Mouse (Mus musculus): Measurements from ENCODE around the gene Sertad4. TPM values are rescaled to one million over a fixed set of nuclear protein-coding genes. Genes with fewer than 3 reads are reported as not detected.

Gene Sertad4
- total RNA-seq, 1 experiment, result 1.6 TPM

DNA sequence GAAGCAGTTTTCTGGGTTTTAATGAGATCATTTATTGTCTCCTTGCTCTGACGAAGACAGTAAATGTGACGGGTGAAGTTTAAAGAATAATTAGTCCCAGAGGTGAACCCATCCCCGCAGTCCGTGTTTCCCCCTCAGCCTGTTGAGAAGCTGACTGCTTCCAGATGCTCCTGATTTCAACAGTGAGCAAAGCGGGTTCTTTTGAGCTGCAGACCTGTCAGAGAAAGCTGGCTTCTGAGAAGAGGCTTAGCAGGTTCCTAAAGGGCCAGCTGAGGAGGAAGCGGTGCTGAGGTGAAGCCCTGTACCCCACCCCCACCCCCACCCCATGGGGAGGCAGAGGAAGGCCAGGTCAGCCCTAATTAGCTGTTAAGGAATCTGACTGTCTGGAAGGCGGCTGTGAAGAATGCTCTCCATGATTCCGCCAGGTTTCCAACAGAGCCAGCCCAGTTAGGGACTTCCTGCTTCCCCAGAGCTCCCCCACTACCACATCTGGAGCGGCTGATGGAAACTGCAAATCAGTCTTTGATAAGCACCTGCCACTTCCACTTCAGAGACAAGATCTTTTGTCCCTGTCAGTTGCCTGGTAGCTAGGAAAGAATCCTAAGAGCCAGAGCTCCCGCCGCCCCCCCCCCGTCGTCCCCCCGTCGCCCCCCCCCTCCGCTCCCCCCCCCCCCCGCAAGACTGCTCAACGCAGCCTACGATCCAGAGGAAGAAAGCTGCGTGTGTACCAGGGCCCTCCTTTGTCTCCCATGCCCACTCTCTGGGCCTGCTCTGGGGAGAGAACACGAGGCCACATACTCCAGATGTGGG is 59.1 kb downstream of the Sertad4 start:
- Histone ChIP-seq H3K9ac (ENCODE audit: insufficient read depth, low read depth, low read length, poor library complexity, severe bottlenecking) (0 out of 2 replicates have a peak overlapping the region, but pooled peaks have one; percentile 1), H3K4me3 (ENCODE audit: insufficient read depth in 1 of 2, low read depth in 1 of 2, low read length in 2 of 2, poor library complexity in 1 of 2, severe bottlenecking in 1 of 2) (no peak overlapping the region), H3K36me3 (ENCODE audit: control insufficient read depth, insufficient read depth, low read length, poor library complexity, severe bottlenecking) (no peaks in the 10 kb centered on the region), H3K27ac (ENCODE audit: insufficient read depth, low read depth, low read length, poor library complexity, severe bottlenecking) (no peak overlapping the region), H3K4me1 (ENCODE audit: control insufficient read depth in 2 of 2, insufficient read depth in 2 of 2, low read length in 2 of 2, poor library complexity in 1 of 2) (peaks cover 10 to 17% of the 10 kb centered on the region in 2 experiments; a peak in 3 of 4 replicates), H3K9me3 (ENCODE audit: control insufficient read depth, insufficient read depth, low read depth, low read length) (no peaks in the 10 kb centered on the region)
- TF ChIP-seq ZNF384 (IDR thresholded peaks at IDR 0.05; ENCODE audit: low read depth, low read length) (no peak), CHD2 (IDR thresholded peaks at IDR 0.05; ENCODE audit: low read depth, low read length) (no peak), MAFK (IDR thresholded peaks at IDR 0.05; ENCODE audit: insufficient read depth, low read depth, low read length) (no peak), ZC3H11A (IDR thresholded peaks at IDR 0.05; ENCODE audit: borderline replicate concordance, low read depth, low read length) (no peak), HCFC1 (IDR thresholded peaks at IDR 0.05; ENCODE audit: borderline replicate concordance, insufficient read depth, low read length) (no peak)
- DNase-seq (ENCODE audit: low read depth, low spot score), result no peak
- in situ Hi-C loops (cut with MboI; ENCODE audit: low sequenced_read_pairs in 2 of 2, unreplicated experiment in 2 of 2), result no loop called here

DNA sequence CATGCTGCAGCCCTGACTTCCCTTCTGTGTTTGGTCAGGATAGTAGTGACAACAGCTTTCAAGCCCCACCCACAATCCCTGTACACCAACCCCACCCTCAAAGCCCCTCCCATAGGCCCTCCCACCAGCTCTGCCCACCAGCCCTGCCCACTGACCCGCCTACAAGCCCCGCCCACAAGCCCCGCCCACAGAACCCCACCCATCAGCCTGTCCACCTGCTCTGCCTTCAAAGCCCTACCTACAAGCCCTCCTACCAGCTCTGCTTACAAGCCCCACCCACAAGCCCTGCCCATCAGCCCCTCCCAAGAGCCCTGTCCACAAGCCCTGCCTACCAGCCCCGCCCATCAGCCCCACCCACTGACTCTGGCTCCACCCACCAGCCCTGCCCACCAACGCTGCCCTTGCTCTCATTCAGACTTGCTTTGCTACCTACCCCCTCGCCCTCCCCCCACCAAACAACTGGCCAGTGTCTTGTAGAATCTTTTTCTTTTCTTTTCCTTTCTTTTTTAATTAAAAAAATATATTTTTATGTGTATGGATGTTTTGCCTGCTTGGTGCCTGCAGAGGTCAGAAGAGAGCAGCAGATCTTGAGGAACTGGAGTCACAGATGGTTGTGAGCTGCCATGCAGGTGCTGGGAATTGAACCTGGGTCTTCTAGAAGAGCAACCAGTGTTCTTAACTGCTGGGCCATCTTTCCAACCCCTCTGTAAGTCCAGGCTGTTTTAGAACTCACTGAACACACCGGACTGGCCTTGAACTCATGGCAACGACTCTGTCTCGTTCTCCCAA is 60.4 kb downstream of the Sertad4 start:
- DNase-seq (ENCODE audit: low read depth, low spot score), result no peak
- in situ Hi-C loops (cut with MboI; ENCODE audit: low sequenced_read_pairs in 2 of 2, unreplicated experiment in 2 of 2), result no loop called here

More for the DNA sequence above, 60.4 kb downstream of the Sertad4 start:
- TF ChIP-seq HCFC1 (IDR thresholded peaks at IDR 0.05; ENCODE audit: borderline replicate concordance, insufficient read depth, low read length) (no peak), ZNF384 (IDR thresholded peaks at IDR 0.05; ENCODE audit: low read depth, low read length) (no peak), ZC3H11A (IDR thresholded peaks at IDR 0.05; ENCODE audit: borderline replicate concordance, low read depth, low read length) (peak; percentile 20; the same call in 1 of the 2 replicates)
- Histone ChIP-seq H3K9ac (ENCODE audit: insufficient read depth, low read depth, low read length, poor library complexity, severe bottlenecking) (no peak overlapping the region), H3K4me3 (ENCODE audit: insufficient read depth in 1 of 2, low read depth in 1 of 2, low read length in 2 of 2, poor library complexity in 1 of 2, severe bottlenecking in 1 of 2) (no peak overlapping the region), H3K36me3 (ENCODE audit: control insufficient read depth, insufficient read depth, low read length, poor library complexity, severe bottlenecking) (no peaks in the 10 kb centered on the region), H3K9me3 (ENCODE audit: control insufficient read depth, insufficient read depth, low read depth, low read length) (no peaks in the 10 kb centered on the region), H3K4me1 (ENCODE audit: control insufficient read depth in 2 of 2, insufficient read depth in 2 of 2, low read length in 2 of 2, poor library complexity in 1 of 2) (peaks cover 10 to 19% of the 10 kb centered on the region in 2 experiments; a peak in 3 of 4 replicates), H3K27ac (ENCODE audit: insufficient read depth, low read depth, low read length, poor library complexity, severe bottlenecking) (no peak overlapping the region)

Other genes with a start within 250 kb of the Sertad4 start
- 2.3 and 2.8 TPM in 2 replicates for gene Hhat, start 84.5 kb downstream of the Sertad4 start, total RNA-seq (2012; rRNA removed)
- 8.5 and 15.1 TPM in 2 replicates for gene Syt14, start 180.0 kb upstream of the Sertad4 start, total RNA-seq (2012; rRNA removed)

All from ES-E14 (cell line).